ENCODE assay signal across 30 mouse cellular contexts in genomic region chr1:21185196-21185595, GRCm38 (mm10). TPM values are rescaled to one million over a fixed set of nuclear protein-coding genes. Genes with fewer than 3 reads are reported as not detected.
"Had no signal": no experiment of that assay in that cellular context is flagged by ENCODE, and none has a peak within 500 bp of the region (broad histone marks: within the 10 kb centered on the region; RNA-seq: fewer than 3 reads in every experiment).

No protein-coding gene starts in this region.

- H3K27me3 ChIP-seq: heart, embryonic 12.5 days; heart, embryonic 13.5 days; heart, embryonic 15.5 days; hindbrain, embryonic 12.5 days; hindbrain, embryonic 13.5 days; hindbrain, embryonic 15.5 days; intestine, embryonic 15.5 days; kidney, embryonic 15.5 days had no signal

- H3K27ac ChIP-seq: heart, embryonic 13.5 days; heart, embryonic 15.5 days; hindbrain, embryonic 10.5 days; hindbrain, embryonic 12.5 days; hindbrain, embryonic 13.5 days; hindbrain, embryonic 14.5 days; hindbrain, embryonic 15.5 days; hindbrain, postnatal 0 days; intestine, embryonic 15.5 days; kidney, embryonic 15.5 days; kidney, postnatal 0 days; layer of hippocampus, adult 2 months; left cerebral cortex, adult 2 months had no signal

- H3K9me3 ChIP-seq: heart, embryonic 12.5 days; heart, embryonic 13.5 days; heart, embryonic 15.5 days; hindbrain, embryonic 10.5 days; hindbrain, embryonic 12.5 days; hindbrain, embryonic 13.5 days; hindbrain, embryonic 15.5 days; intestine, embryonic 15.5 days; kidney, embryonic 15.5 days had no signal

- DNase-seq: heart, postnatal 14 days; heart, postnatal 36 days; heart, postnatal 4 days; kidney, adult 11 months; kidney, adult 18-20 months; kidney, adult 2 months; kidney, adult 8-10 months; kidney, adult 9 months; kidney, postnatal 10 days; kidney, postnatal 14 days; kidney, postnatal 25 days; kidney, postnatal 36 days; kidney, postnatal 4 days; layer of hippocampus, adult 9-11 months; layer of hippocampus, postnatal 36 days had no signal

- H3K4me3 ChIP-seq: heart, embryonic 12.5 days; heart, embryonic 13.5 days; heart, embryonic 15.5 days; hindbrain, embryonic 10.5 days; hindbrain, embryonic 12.5 days; hindbrain, embryonic 13.5 days; hindbrain, embryonic 15.5 days; intestine, embryonic 15.5 days; kidney, embryonic 15.5 days; layer of hippocampus, adult 2 months; left cerebral cortex, adult 2 months had no signal

- H3K4me1 ChIP-seq: heart, embryonic 12.5 days; heart, embryonic 13.5 days; heart, embryonic 15.5 days; hindbrain, embryonic 10.5 days; hindbrain, embryonic 12.5 days; hindbrain, embryonic 13.5 days; hindbrain, embryonic 15.5 days; intestine, embryonic 15.5 days; kidney, embryonic 15.5 days had no signal

- H3K36me3 ChIP-seq: heart, embryonic 12.5 days; heart, embryonic 13.5 days; heart, embryonic 15.5 days; hindbrain, embryonic 10.5 days; hindbrain, embryonic 12.5 days; hindbrain, embryonic 13.5 days; hindbrain, embryonic 15.5 days; intestine, embryonic 15.5 days; kidney, embryonic 15.5 days had no signal

RNA-seq across cellular contexts. Expression of gene Gsta3, which starts 55.2 kb away (rescaled TPM):
- total RNA-seq: hematopoietic stem cell, adult 5-6 weeks had no signal
